Mouse (Mus musculus): ENCODE results near the gene Mnd1.

The Mnd1 gene

GRCm38 (mm10) chr3:84046206-84046605 lies 109.4 kb downstream of the Mnd1 start:
- no peak for DNase-seq (ENCODE audit: low read depth, low spot score)

- DNase-seq (ENCODE audit: low read depth, low spot score): no peak
Measured at GRCm38 (mm10) chr3:84041739-84042138, 113.8 kb downstream of the Mnd1 start.

- peak; percentile 73 for DNase-seq (ENCODE audit: low read depth, low spot score)
Measured at GRCm38 (mm10) chr3:84040476-84041082, 115.0 kb downstream of the Mnd1 start.

GRCm38 (mm10) chr3:84039646-84040475 lies 115.7 kb downstream of the Mnd1 start, which contains the start of gene Tmem131l:
TSS of gene Tmem131l (minus strand) at chr3:84040175.
- DNase-seq (ENCODE audit: low read depth, low spot score): peak; percentile 85

GRCm38 (mm10) chr3:84038981-84039645 lies 116.5 kb downstream of the Mnd1 start:
- peak; percentile 63 for DNase-seq (ENCODE audit: low read depth, low spot score)

- no peak for DNase-seq (ENCODE audit: low read depth, low spot score)
Measured at GRCm38 (mm10) chr3:84038126-84038525, 117.5 kb downstream of the Mnd1 start.

Data from brain, adult 2 months (tissue).